Mouse (Mus musculus) gastrocnemius, postnatal 4 days (tissue): ENCODE measurements around the gene Edaradd. TPM values are rescaled to one million over a fixed set of nuclear protein-coding genes. Genes with fewer than 3 reads are reported as not detected.

ENCODE experiments used
- DNase-seq, 2 experiments: peaks; one replicate each; pipeline ENCODE4 v3.0.0; 2021 to 2022; ENCODE audit warnings: low spot score in 2 of 2, mixed read lengths in 2 of 2
- total RNA-seq, 2 experiments: library from RNA; stranded (reverse); gene quantifications; 2 replicates each; pipeline ENCODE4 v1.2.3; 2021

Edaradd gene
- total RNA-seq, 2 experiments from 2014 or later = 0.10 TPM

DNA sequence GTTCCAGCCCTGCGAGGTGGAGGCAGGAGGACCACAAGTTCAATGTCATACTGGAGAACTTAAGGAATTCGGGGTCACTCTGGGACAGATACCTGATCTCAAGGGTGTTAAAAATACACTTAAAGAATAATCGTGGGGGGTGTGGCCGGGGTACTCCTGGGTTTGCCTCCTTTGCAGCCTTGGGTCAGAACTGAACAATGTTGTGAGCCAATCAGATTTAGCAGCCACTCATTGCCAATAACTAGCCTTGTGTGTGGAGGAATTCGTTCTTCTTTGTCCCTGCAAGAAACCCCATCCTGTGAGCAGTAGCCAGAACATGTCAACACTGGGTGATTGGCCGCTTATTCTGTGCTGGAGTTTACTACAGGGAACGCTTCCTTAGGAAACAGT lies 58.5 kb downstream of the Edaradd start:
- DNase-seq = no peak

DNA sequence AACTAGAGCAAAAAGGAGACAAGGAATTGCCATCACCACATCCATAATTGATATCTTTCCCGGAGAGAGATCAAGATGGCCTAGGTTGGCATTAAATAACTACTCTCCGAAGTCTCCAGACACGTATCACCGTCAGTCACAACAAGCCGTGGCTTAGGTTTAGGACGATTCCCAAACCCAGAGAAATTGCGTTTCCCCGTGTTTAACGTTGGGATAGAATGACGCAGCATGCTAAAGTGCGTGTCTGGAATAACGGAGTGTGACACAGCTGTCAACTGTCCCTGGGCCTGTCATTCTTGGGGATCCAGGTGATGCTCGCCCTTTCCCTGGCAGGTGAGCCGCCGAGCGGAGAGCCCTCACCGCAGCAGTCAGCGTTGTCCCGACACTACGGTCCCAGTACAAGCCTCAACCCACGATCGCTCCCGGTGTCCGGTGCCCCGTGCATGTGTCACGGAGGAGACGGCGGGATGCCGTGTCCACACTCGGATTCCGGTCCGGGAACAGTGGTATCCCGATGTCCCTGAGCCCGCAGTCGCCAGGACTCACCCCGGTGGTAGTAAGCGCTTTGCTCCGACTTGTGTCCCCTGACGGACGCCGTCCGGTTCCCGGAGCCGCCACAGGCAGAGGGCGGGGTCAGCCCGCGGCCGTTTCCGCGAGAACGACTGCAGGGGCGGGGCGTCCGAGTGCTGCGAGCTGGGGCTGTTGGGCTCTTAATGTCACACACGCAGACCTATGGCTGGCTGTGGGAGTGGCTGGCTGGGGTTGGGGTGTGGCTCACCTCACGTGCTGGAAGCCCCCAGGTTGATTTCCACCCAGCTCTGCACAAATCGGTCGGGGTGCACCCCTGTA lies 59.1 kb downstream of the Edaradd start:
- DNase-seq = peak; percentile 88 to 96

DNA sequence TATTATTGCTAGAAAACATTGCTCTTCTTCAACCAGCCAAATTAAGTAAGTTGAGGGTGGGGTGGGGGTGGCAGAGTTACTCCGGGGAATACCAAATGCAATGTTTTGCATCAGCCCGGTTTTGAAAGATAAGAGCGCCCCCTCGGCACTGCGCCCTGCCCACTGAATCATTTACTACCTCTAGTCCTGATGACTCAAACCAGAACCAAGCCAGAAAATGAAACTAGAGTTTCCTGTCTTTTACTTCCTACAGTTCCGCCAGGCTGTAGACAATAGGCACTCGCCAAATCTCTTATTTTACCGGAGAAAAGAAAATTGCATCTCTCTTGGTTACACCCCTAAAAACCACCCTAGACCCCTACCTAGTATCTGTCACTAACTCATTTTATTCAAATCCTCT lies 59.8 kb downstream of the Edaradd start:
- DNase-seq = peak in 1 of 2 experiments; percentile 24

GRCm38 (mm10) chr13:12456711-12457110 lies 63.5 kb downstream of the Edaradd start:
- DNase-seq = no peak

DNA sequence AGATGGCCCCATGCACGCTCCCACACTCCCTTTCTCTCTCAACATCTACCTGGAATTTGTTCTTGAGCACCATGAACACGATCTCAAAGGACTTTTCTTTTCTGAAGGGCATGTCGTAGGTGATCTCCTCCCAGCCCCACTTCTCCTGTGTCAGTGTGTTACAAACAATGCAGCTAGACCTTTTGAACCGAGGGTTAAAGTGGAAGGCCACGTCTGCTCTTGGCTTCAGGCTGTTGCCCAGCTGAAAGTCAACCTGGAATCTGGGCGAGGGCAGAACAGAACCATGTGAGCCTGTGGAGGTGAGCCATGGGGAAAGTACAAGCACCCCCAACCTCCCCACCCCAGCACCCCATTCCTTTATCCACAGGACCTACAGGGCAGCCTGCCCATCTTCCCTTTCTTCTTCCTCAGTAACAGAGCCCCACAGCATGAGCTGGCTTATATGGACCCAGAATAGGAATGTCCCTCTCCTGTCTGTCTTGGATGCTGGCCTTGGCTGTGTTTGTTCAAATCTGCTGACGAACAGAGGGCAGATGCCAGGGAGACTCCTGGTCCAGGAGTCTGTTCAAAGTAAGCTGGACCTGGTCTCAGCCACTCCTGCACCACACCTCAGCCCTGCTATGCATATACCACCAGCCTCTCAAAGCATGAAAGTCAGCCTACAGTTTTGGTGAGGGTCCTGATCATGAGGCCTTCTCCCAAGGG lies 65.4 kb downstream of the Edaradd start:
- no peak for DNase-seq

DNA sequence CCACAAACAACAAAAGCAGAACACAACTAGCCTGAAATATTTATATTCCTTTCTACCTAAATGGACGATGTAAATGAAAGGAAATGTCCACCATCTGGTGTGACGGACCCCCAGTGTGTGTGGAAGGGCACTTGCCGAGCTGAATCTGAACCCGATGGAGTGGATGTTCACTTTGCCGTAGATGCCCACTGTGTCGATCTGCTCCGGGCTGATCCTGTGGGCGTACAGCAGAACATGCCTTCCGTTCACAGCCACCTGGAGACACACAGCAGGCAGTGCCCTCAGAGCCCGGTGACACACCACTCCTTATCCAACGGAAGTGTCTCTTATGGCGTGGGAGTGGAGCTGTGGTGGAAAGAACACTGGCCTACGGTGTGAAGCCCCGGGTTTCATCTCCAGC lies 67.1 kb downstream of the Edaradd start:
- no peak for DNase-seq

DNA sequence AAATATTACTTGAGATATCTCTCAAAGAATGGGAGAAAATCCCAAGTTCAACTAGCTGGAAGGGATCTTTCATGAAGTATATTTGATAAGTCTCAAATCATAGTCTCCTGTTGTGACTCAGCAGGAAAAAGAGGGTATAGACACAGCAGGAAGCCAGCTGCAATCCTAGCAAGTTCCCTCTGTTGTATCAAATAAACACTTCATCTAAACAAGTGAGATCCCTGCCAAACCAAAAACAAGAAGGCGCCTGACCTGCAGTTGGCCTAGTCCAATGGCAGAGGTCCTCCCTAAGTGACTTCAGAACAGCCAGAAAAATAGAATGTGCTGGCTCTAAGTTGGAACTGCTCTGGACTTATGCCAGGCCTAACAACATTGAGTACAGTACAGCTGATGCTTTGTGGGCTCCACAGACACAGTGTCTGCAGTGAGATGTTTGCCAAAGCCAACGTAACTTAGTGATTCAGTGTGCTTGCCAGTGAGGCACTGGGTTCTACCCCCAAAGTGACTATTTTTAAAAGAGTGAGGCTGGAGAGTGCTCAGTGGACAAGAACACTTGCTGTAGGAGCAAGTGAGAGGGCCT lies 78.1 kb downstream of the Edaradd start:
- no peak for DNase-seq

- DNase-seq = no peak
Observed at GRCm38 (mm10) chr13:12440813-12441212, 79.4 kb downstream of the Edaradd start.

GRCm38 (mm10) chr13:12439586-12439985 lies 80.7 kb downstream of the Edaradd start:
- no peak for DNase-seq

GRCm38 (mm10) chr13:12433843-12434242 lies 86.4 kb downstream of the Edaradd start:
- no peak for DNase-seq

- DNase-seq = no peak
Observed at GRCm38 (mm10) chr13:12428556-12428955, 91.7 kb downstream of the Edaradd start.

Other genes starting within 250 kb of the Edaradd start
- gene Actn2, start 179.7 kb downstream of the Edaradd start, total RNA-seq = 1,000 to 10,000 TPM; 1,796 to 1,855 TPM
- 10 to 100 TPM; 14.8 to 17.4 TPM for gene Heatr1, start 125.4 kb downstream of the Edaradd start, total RNA-seq
- gene Lgals8, start 55.5 kb downstream of the Edaradd start, total RNA-seq = 10 to 100 TPM; 30.7 to 36.4 TPM
- 1 to 10 TPM; 1.1 to 1.4 TPM for gene Ero1lb, start 45.4 kb upstream of the Edaradd start, total RNA-seq